Mouse (Mus musculus): Measurements from ENCODE around the gene Spink8. TPM values are rescaled to one million over a fixed set of nuclear protein-coding genes. Genes with fewer than 3 reads are reported as not detected.

Spink8 gene
- polyA plus RNA-seq, 1 experiment from 2014 or later: 1.4 TPM

- Histone ChIP-seq H3K4me3 (replicated peaks) (no peak overlapping the region), H3K27me3 (no peaks in the 10 kb centered on the region), H3K9me3 (replicated peaks) (no peaks in the 10 kb centered on the region), H3K27ac (replicated peaks) (no peak overlapping the region), H3K4me2 (replicated peaks) (no peak overlapping the region), H3K4me1 (no peaks in the 10 kb centered on the region), H3K36me3 (peaks cover 11% of the 10 kb centered on the region; the same call in 1 of the 2 replicates), H3K9ac (no peak overlapping the region)
- no peak for ATAC-seq (ENCODE audit: insufficient number of reproducible peaks, low FRiP score, low TSS enrichment, low read depth)
- WGBS: 65% methylated on average over 4 of the region's 4 CpGs
Measured at GRCm38 (mm10) chr9:109825739-109826138, 13.7 kb downstream of the Spink8 start.

- Histone ChIP-seq H3K4me1 (no peaks in the 10 kb centered on the region), H3K27ac (replicated peaks) (no peak overlapping the region), H3K9ac (no peak overlapping the region), H3K4me2 (replicated peaks) (no peak overlapping the region), H3K4me3 (replicated peaks) (no peak overlapping the region), H3K27me3 (no peaks in the 10 kb centered on the region), H3K9me3 (replicated peaks) (no peaks in the 10 kb centered on the region), H3K36me3 (peaks cover 11% of the 10 kb centered on the region; the same call in 1 of the 2 replicates)
- WGBS: 75% methylated on average over 5 of the region's 5 CpGs
- no peak for ATAC-seq (ENCODE audit: insufficient number of reproducible peaks, low FRiP score, low TSS enrichment, low read depth)
Measured at GRCm38 (mm10) chr9:109826181-109826580, 14.1 kb downstream of the Spink8 start.

GRCm38 (mm10) chr9:109832391-109833087, 20.5 kb downstream of the Spink8 start, which contains the start of gene Nme6:
Nme6 (plus strand) TSS chr9:109832749.
- ATAC-seq (ENCODE audit: insufficient number of reproducible peaks, low FRiP score, low TSS enrichment, low read depth): peak; percentile 95
- Histone ChIP-seq H3K9me3 (replicated peaks) (no peaks in the 10 kb centered on the region), H3K4me2 (replicated peaks) (peak within 1 kb of the TSS; percentile 85), H3K27me3 (no peaks in the 10 kb centered on the region), H3K9ac (peak within 1 kb of the TSS; percentile 64), H3K27ac (replicated peaks) (peak within 1 kb of the TSS; percentile 89), H3K4me3 (replicated peaks) (peak within 1 kb of the TSS; percentile 71), H3K36me3 (peaks cover 26% of the 10 kb centered on the region), H3K4me1 (peaks cover 12% of the 10 kb centered on the region)
- under 1% methylated on average over 32 of the region's 32 CpGs for WGBS

- WGBS: 7% methylated on average over 6 of the region's 6 CpGs
- Histone ChIP-seq H3K9ac (peak overlapping the region; percentile 64), H3K27me3 (no peaks in the 10 kb centered on the region), H3K36me3 (peaks cover 30% of the 10 kb centered on the region), H3K4me3 (replicated peaks) (peak overlapping the region; percentile 71), H3K4me2 (replicated peaks) (peak overlapping the region; percentile 85), H3K27ac (replicated peaks) (peak overlapping the region; percentile 89; the same call in 1 of the 2 replicates), H3K4me1 (peaks cover 12% of the 10 kb centered on the region), H3K9me3 (replicated peaks) (no peaks in the 10 kb centered on the region)
- peak; percentile 25; the same call in 1 of the 2 replicates for ATAC-seq (ENCODE audit: insufficient number of reproducible peaks, low FRiP score, low TSS enrichment, low read depth)
Measured at GRCm38 (mm10) chr9:109833088-109833412, 21.0 kb downstream of the Spink8 start.

- Histone ChIP-seq H3K9me3 (replicated peaks) (no peaks in the 10 kb centered on the region), H3K27ac (replicated peaks) (no peak within 1 kb of the TSS), H3K4me1 (peaks cover 7% of the 10 kb centered on the region), H3K9ac (no peak within 1 kb of the TSS), H3K27me3 (no peaks in the 10 kb centered on the region), H3K4me2 (replicated peaks) (no peak within 1 kb of the TSS), H3K36me3 (peaks cover 4% of the 10 kb centered on the region), H3K4me3 (replicated peaks) (no peak within 1 kb of the TSS)
- ATAC-seq (ENCODE audit: insufficient number of reproducible peaks, low FRiP score, low TSS enrichment, low read depth): peak; percentile 17; the same call in 1 of the 2 replicates
- 57% methylated on average over 6 of the region's 6 CpGs for WGBS
Measured at GRCm38 (mm10) chr9:109849312-109849758, 37.3 kb downstream of the Spink8 start, which contains the start of gene Camp. Camp (minus strand) TSS chr9:109849617.

GRCm38 (mm10) chr9:109850099-109850498, 38.0 kb downstream of the Spink8 start:
- Histone ChIP-seq H3K27me3 (no peaks in the 10 kb centered on the region), H3K9ac (no peak overlapping the region), H3K27ac (replicated peaks) (no peak overlapping the region), H3K36me3 (peaks cover 3% of the 10 kb centered on the region; the same call in 1 of the 2 replicates), H3K4me2 (replicated peaks) (no peak overlapping the region), H3K9me3 (replicated peaks) (no peaks in the 10 kb centered on the region), H3K4me1 (peaks cover 7% of the 10 kb centered on the region), H3K4me3 (replicated peaks) (no peak overlapping the region)
- ATAC-seq (ENCODE audit: insufficient number of reproducible peaks, low FRiP score, low TSS enrichment, low read depth): no peak
- WGBS: 82% methylated on average over 5 of the region's 5 CpGs

GRCm38 (mm10) chr9:109854341-109854740, 42.3 kb downstream of the Spink8 start:
- Histone ChIP-seq H3K4me3 (replicated peaks) (no peak overlapping the region), H3K36me3 (no peaks in the 10 kb centered on the region), H3K9ac (no peak overlapping the region), H3K27me3 (no peaks in the 10 kb centered on the region), H3K27ac (replicated peaks) (no peak overlapping the region), H3K4me2 (replicated peaks) (no peak overlapping the region), H3K4me1 (peaks cover 3% of the 10 kb centered on the region), H3K9me3 (replicated peaks) (no peaks in the 10 kb centered on the region)
- no peak for ATAC-seq (ENCODE audit: insufficient number of reproducible peaks, low FRiP score, low TSS enrichment, low read depth)
- WGBS: 86% methylated on average over 2 of the region's 2 CpGs

- Histone ChIP-seq H3K36me3 (no peaks in the 10 kb centered on the region), H3K4me2 (replicated peaks) (no peak overlapping the region), H3K27ac (replicated peaks) (no peak overlapping the region), H3K9ac (no peak overlapping the region), H3K27me3 (no peaks in the 10 kb centered on the region), H3K4me1 (no peaks in the 10 kb centered on the region), H3K9me3 (replicated peaks) (no peaks in the 10 kb centered on the region), H3K4me3 (replicated peaks) (no peak overlapping the region)
- ATAC-seq (ENCODE audit: insufficient number of reproducible peaks, low FRiP score, low TSS enrichment, low read depth): no peak
- WGBS: 72% methylated on average over 6 of the region's 6 CpGs
Measured at GRCm38 (mm10) chr9:109855947-109856346, 43.9 kb downstream of the Spink8 start.

- Histone ChIP-seq H3K27ac (replicated peaks) (no peak overlapping the region), H3K9me3 (replicated peaks) (no peaks in the 10 kb centered on the region), H3K4me3 (replicated peaks) (no peak overlapping the region), H3K27me3 (no peaks in the 10 kb centered on the region), H3K4me2 (replicated peaks) (peak overlapping the region; percentile 37), H3K36me3 (no peaks in the 10 kb centered on the region), H3K9ac (no peak overlapping the region), H3K4me1 (no peaks in the 10 kb centered on the region)
- WGBS: 15% methylated on average over 20 of the region's 20 CpGs
- ATAC-seq (ENCODE audit: insufficient number of reproducible peaks, low FRiP score, low TSS enrichment, low read depth): no peak
Measured at GRCm38 (mm10) chr9:109862397-109863044, 50.4 kb downstream of the Spink8 start.

- Histone ChIP-seq H3K9ac (no peak overlapping the region), H3K9me3 (replicated peaks) (no peaks in the 10 kb centered on the region), H3K4me1 (no peaks in the 10 kb centered on the region), H3K4me2 (replicated peaks) (peak overlapping the region; percentile 37; the same call in 1 of the 2 replicates), H3K27ac (replicated peaks) (no peak overlapping the region), H3K36me3 (no peaks in the 10 kb centered on the region), H3K4me3 (replicated peaks) (no peak overlapping the region), H3K27me3 (no peaks in the 10 kb centered on the region)
- 47% methylated on average over 3 of the region's 3 CpGs for WGBS
- ATAC-seq (ENCODE audit: insufficient number of reproducible peaks, low FRiP score, low TSS enrichment, low read depth): no peak
Measured at GRCm38 (mm10) chr9:109863085-109863484, 51.0 kb downstream of the Spink8 start.

GRCm38 (mm10) chr9:109866218-109866617, 54.1 kb downstream of the Spink8 start:
- H3K4me1 ChIP-seq: no peaks in the 10 kb centered on the region
- H3K36me3 ChIP-seq: no peaks in the 10 kb centered on the region
- H3K4me3 ChIP-seq (replicated peaks): no peak overlapping the region
- no peaks in the 10 kb centered on the region for H3K27me3 ChIP-seq
- 65% methylated on average over 2 of the region's 2 CpGs for WGBS
- no peak overlapping the region for H3K4me2 ChIP-seq (replicated peaks)
- no peak for ATAC-seq (ENCODE audit: insufficient number of reproducible peaks, low FRiP score, low TSS enrichment, low read depth)
- H3K9ac ChIP-seq: no peak overlapping the region
- H3K9me3 ChIP-seq (replicated peaks): no peaks in the 10 kb centered on the region
- H3K27ac ChIP-seq (replicated peaks): no peak overlapping the region

All from embryonic facial prominence, embryonic 15.5 days (tissue).